In genomic region chr3:107917097-107917496, GRCm38 (mm10) we compare ENCODE assay signal across 17 mouse cellular contexts. TPM values are rescaled to one million over a fixed set of nuclear protein-coding genes. Genes with fewer than 3 reads are reported as not detected.
DNase-seq lines count a peak whose midpoint lies in the region; ATAC-seq and TF ChIP-seq lines count a peak whose summit lies in the region.
"Had no signal": no experiment of that assay in that cellular context is flagged by ENCODE, and none has a peak within 500 bp of the region (broad histone marks: within the 10 kb centered on the region; RNA-seq: fewer than 3 reads in every experiment).

No protein-coding gene starts in this region.

- no peaks in the 10 kb centered on the region for H3K4me1 ChIP-seq in hindbrain, embryonic 11.5 days (replicated peaks; ENCODE audit: control insufficient read depth, insufficient read depth, low read length)
- no peaks in the 10 kb centered on the region for H3K4me1 ChIP-seq in hindbrain, embryonic 13.5 days (replicated peaks)
- no peaks in the 10 kb centered on the region for H3K4me1 ChIP-seq in stomach, postnatal 0 days (replicated peaks; ENCODE audit: control insufficient read depth, insufficient read depth)
- H3K4me1 ChIP-seq: embryonic facial prominence, embryonic 12.5 days; heart, embryonic 10.5 days; liver, embryonic 15.5 days had no signal

- no peaks in the 10 kb centered on the region for H3K9me3 ChIP-seq in hindbrain, embryonic 11.5 days (ENCODE audit: control insufficient read depth, low read length)
- no peaks in the 10 kb centered on the region; the same call in 1 of the 2 replicates for H3K9me3 ChIP-seq in hindbrain, embryonic 13.5 days
- no peaks in the 10 kb centered on the region for H3K9me3 ChIP-seq in stomach, postnatal 0 days (ENCODE audit: control insufficient read depth, low read length)
- H3K9me3 ChIP-seq: embryonic facial prominence, embryonic 12.5 days; heart, embryonic 10.5 days; liver, embryonic 15.5 days had no signal

- TF ChIP-seq EP300 in stomach, postnatal 0 days (optimal IDR thresholded peaks at IDR 0.05) = no peak

- no peak overlapping the region for H3K9ac ChIP-seq in hindbrain, embryonic 11.5 days (ENCODE audit: low read depth, low read length)
- H3K9ac ChIP-seq in hindbrain, embryonic 13.5 days = no peak overlapping the region
- no peak overlapping the region for H3K9ac ChIP-seq in stomach, postnatal 0 days (ENCODE audit: low read length)
- H3K9ac ChIP-seq: embryonic facial prominence, embryonic 12.5 days; hindbrain, embryonic 14.5 days; liver, embryonic 15.5 days had no signal

- H3K27ac ChIP-seq in hindbrain, embryonic 11.5 days (ENCODE audit: low read depth, low read length) = no peak overlapping the region
- H3K27ac ChIP-seq in hindbrain, embryonic 13.5 days = no peak overlapping the region
- no peak overlapping the region for H3K27ac ChIP-seq in stomach, postnatal 0 days (replicated peaks)
- H3K27ac ChIP-seq: embryonic facial prominence, embryonic 12.5 days; heart, embryonic 10.5 days; hindbrain, embryonic 14.5 days; liver, embryonic 15.5 days had no signal

- peak; percentile 55 for TF ChIP-seq CTCF in stomach, postnatal 0 days (IDR thresholded peaks at IDR 0.05; ENCODE audit: low read depth)

- H3K4me2 ChIP-seq in hindbrain, embryonic 11.5 days (replicated peaks; ENCODE audit: low read depth, low read length) = no peak overlapping the region
- H3K4me2 ChIP-seq in hindbrain, embryonic 13.5 days = no peak overlapping the region
- no peak overlapping the region for H3K4me2 ChIP-seq in stomach, postnatal 0 days (replicated peaks; ENCODE audit: low read depth)
- H3K4me2 ChIP-seq: embryonic facial prominence, embryonic 12.5 days; hindbrain, embryonic 14.5 days; liver, embryonic 15.5 days; midbrain, embryonic 11.5 days had no signal

- H3K36me3 ChIP-seq in hindbrain, embryonic 11.5 days (ENCODE audit: control insufficient read depth, insufficient read depth, low read length) = no peaks in the 10 kb centered on the region
- no peaks in the 10 kb centered on the region for H3K36me3 ChIP-seq in hindbrain, embryonic 13.5 days
- no peaks in the 10 kb centered on the region for H3K36me3 ChIP-seq in stomach, postnatal 0 days (ENCODE audit: control insufficient read depth, insufficient read depth, low read length)
- H3K36me3 ChIP-seq: embryonic facial prominence, embryonic 12.5 days; heart, embryonic 10.5 days; liver, embryonic 15.5 days had no signal

- no peak for ATAC-seq in hindbrain, embryonic 11.5 days (ENCODE audit: low FRiP score)
- no peak for ATAC-seq in hindbrain, embryonic 13.5 days (ENCODE audit: low FRiP score)
- no peak for ATAC-seq in stomach, postnatal 0 days (ENCODE audit: low FRiP score, low TSS enrichment)

- 76% methylated on average over 3 of the region's 3 CpGs for WGBS in hindbrain, embryonic 11.5 days
- WGBS in hindbrain, embryonic 13.5 days = 77% methylated on average over 3 of the region's 3 CpGs
- WGBS in stomach, postnatal 0 days = 79% methylated on average over 3 of the region's 3 CpGs

- no peaks in the 10 kb centered on the region for H3K27me3 ChIP-seq in hindbrain, embryonic 11.5 days (ENCODE audit: control insufficient read depth, insufficient read depth, low read length)
- no peaks in the 10 kb centered on the region for H3K27me3 ChIP-seq in hindbrain, embryonic 13.5 days
- H3K27me3 ChIP-seq in stomach, postnatal 0 days (ENCODE audit: control insufficient read depth, insufficient read depth, low read length) = no peaks in the 10 kb centered on the region
- H3K27me3 ChIP-seq: embryonic facial prominence, embryonic 12.5 days; liver, embryonic 15.5 days had no signal

- peak; percentile 32 for DNase-seq in hindbrain, embryonic 11.5 days (ENCODE audit: low spot score)
- DNase-seq in testis, postnatal 10 days (ENCODE audit: low spot score) = peak; percentile 66
- no peak for DNase-seq in testis, postnatal 14 days (ENCODE audit: low spot score)
- peak; percentile 61 for DNase-seq in ZHBTc4 (ENCODE audit: low read depth, low spot score)
- no peak for DNase-seq in stomach, postnatal 0 days (ENCODE audit: low spot score)
- no peak for DNase-seq in spleen, postnatal 36 days (ENCODE audit: low spot score in 2 of 2)
- DNase-seq in spleen, postnatal 14 days (ENCODE audit: low spot score in 2 of 2) = no peak
- DNase-seq: adrenal gland, postnatal 36 days; cerebellum, adult 8-10 months; kidney, postnatal 14 days; thymus, postnatal 25 days had no signal

- no peak overlapping the region for H3K4me3 ChIP-seq in hindbrain, embryonic 11.5 days (ENCODE audit: low read depth, low read length)
- H3K4me3 ChIP-seq in hindbrain, embryonic 13.5 days = no peak overlapping the region
- no peak overlapping the region for H3K4me3 ChIP-seq in stomach, postnatal 0 days (ENCODE audit: low read depth, low read length)
- H3K4me3 ChIP-seq: embryonic facial prominence, embryonic 12.5 days; heart, embryonic 10.5 days; liver, embryonic 15.5 days had no signal

RNA-seq across cellular contexts. Expression of gene Gstm7, which starts 14.5 kb away (rescaled TPM):
- polyA plus RNA-seq in hindbrain, embryonic 11.5 days (2014; fragmentation: Nextera tagmentation; extraction: Ambion mirVana) = 58.3 and 64.9 TPM in 2 replicates
- 82.5 and 85.8 TPM in 2 replicates for polyA plus RNA-seq in hindbrain, embryonic 13.5 days (2015; fragmentation: Nextera tagmentation; extraction: Ambion mirVana)
- 12.4 and 15.9 TPM in 2 replicates for polyA plus RNA-seq in stomach, postnatal 0 days (2015; fragmentation: Nextera tagmentation; extraction: Ambion mirVana)

RNA-seq across cellular contexts. Expression of gene Gstm5, which starts 21.5 kb away (rescaled TPM):
- polyA plus RNA-seq in hindbrain, embryonic 11.5 days (2014; fragmentation: Nextera tagmentation; extraction: Ambion mirVana) = 236 and 261 TPM in 2 replicates
- polyA plus RNA-seq in hindbrain, embryonic 13.5 days (2015; fragmentation: Nextera tagmentation; extraction: Ambion mirVana) = 230 and 243 TPM in 2 replicates
- 249 and 273 TPM in 2 replicates for polyA plus RNA-seq in stomach, postnatal 0 days (2015; fragmentation: Nextera tagmentation; extraction: Ambion mirVana)

RNA-seq across cellular contexts. Expression of gene Gstm6, which starts 26.5 kb away (rescaled TPM):
- polyA plus RNA-seq in hindbrain, embryonic 11.5 days (2014; fragmentation: Nextera tagmentation; extraction: Ambion mirVana) = 6.6 and 7.6 TPM in 2 replicates
- polyA plus RNA-seq in hindbrain, embryonic 13.5 days (2015; fragmentation: Nextera tagmentation; extraction: Ambion mirVana) = 7.7 and 8.5 TPM in 2 replicates
- polyA plus RNA-seq in stomach, postnatal 0 days (2015; fragmentation: Nextera tagmentation; extraction: Ambion mirVana) = 13.7 and 15.8 TPM in 2 replicates

RNA-seq across cellular contexts. Expression of gene Eps8l3, which starts 40.1 kb away (rescaled TPM):
- not detected in 2 replicates for polyA plus RNA-seq in hindbrain, embryonic 11.5 days (2014; fragmentation: Nextera tagmentation; extraction: Ambion mirVana)
- polyA plus RNA-seq in hindbrain, embryonic 13.5 days (2015; fragmentation: Nextera tagmentation; extraction: Ambion mirVana) = not detected in 2 replicates
- 29.2 and 29.8 TPM in 2 replicates for polyA plus RNA-seq in stomach, postnatal 0 days (2015; fragmentation: Nextera tagmentation; extraction: Ambion mirVana)
- polyA plus RNA-seq: embryonic facial prominence, embryonic 12.5 days; heart, embryonic 10.5 days; hindbrain, embryonic 14.5 days; liver, embryonic 15.5 days; midbrain, embryonic 11.5 days had no signal

RNA-seq across cellular contexts. Expression of gene Gstm3, which starts 52.0 kb away (rescaled TPM):
- polyA plus RNA-seq in hindbrain, embryonic 11.5 days (2014; fragmentation: Nextera tagmentation; extraction: Ambion mirVana) = not detected in 2 replicates
- 0.17 TPM in 1 of 2 replicates, not detected in the other for polyA plus RNA-seq in hindbrain, embryonic 13.5 days (2015; fragmentation: Nextera tagmentation; extraction: Ambion mirVana)
- polyA plus RNA-seq in stomach, postnatal 0 days (2015; fragmentation: Nextera tagmentation; extraction: Ambion mirVana) = 53.8 and 54.0 TPM in 2 replicates
- polyA plus RNA-seq: embryonic facial prominence, embryonic 12.5 days; hindbrain, embryonic 14.5 days; midbrain, embryonic 11.5 days had no signal

Comparison
In these comparisons a context has a peak if more than half of its experiments do, and no peak if none do; other contexts are left out.
1. DNase-seq: peak in hindbrain, embryonic 11.5 days (single experiment), testis, postnatal 10 days (single experiment) and ZHBTc4 (single experiment); none in testis, postnatal 14 days (single experiment), stomach, postnatal 0 days (single experiment), spleen, postnatal 36 days (0 of 2) and spleen, postnatal 14 days (0 of 2).